Mouse (Mus musculus) kidney, postnatal 36 days (tissue): ENCODE results near the gene Mxra7.

Experiments used
- DNase-seq, 2 experiments: peaks; one replicate each; pipeline ENCODE4 v3.0.0; 2021 to 2022; ENCODE audit warnings: mixed read lengths in 2 of 2

Gene Mxra7

GRCm38 (mm10) chr11:116816769-116817168 is 11.1 kb downstream of the Mxra7 start:
- DNase-seq: no peak

- DNase-seq: no peak
Measured at GRCm38 (mm10) chr11:116814884-116815415, 12.9 kb downstream of the Mxra7 start.

GRCm38 (mm10) chr11:116814076-116814883 is 13.6 kb downstream of the Mxra7 start:
- peak; percentile 68 to 69 for DNase-seq

GRCm38 (mm10) chr11:116813610-116814009 is 14.2 kb downstream of the Mxra7 start:
- DNase-seq: no peak

GRCm38 (mm10) chr11:116812793-116813529 is 14.9 kb downstream of the Mxra7 start:
- DNase-seq: peak in 1 of 2 experiments; percentile 42

- peak; percentile 50 to 68 for DNase-seq
Measured at GRCm38 (mm10) chr11:116810983-116811901, 16.6 kb downstream of the Mxra7 start.

- no peak for DNase-seq
Measured at GRCm38 (mm10) chr11:116810528-116810927, 17.3 kb downstream of the Mxra7 start.

- no peak for DNase-seq
Measured at GRCm38 (mm10) chr11:116809520-116809919, 18.3 kb downstream of the Mxra7 start.

- no peak for DNase-seq
Measured at GRCm38 (mm10) chr11:116808811-116809395, 18.9 kb downstream of the Mxra7 start.

- DNase-seq: peak; percentile 88 to 92
Measured at GRCm38 (mm10) chr11:116807938-116808606, 19.8 kb downstream of the Mxra7 start.

GRCm38 (mm10) chr11:116807526-116807925 is 20.3 kb downstream of the Mxra7 start:
- DNase-seq: no peak

GRCm38 (mm10) chr11:116807116-116807515 is 20.7 kb downstream of the Mxra7 start:
- no peak for DNase-seq

- DNase-seq: no peak
Measured at GRCm38 (mm10) chr11:116806136-116807071, 21.4 kb downstream of the Mxra7 start.

- no peak for DNase-seq
Measured at GRCm38 (mm10) chr11:116802709-116803108, 25.1 kb downstream of the Mxra7 start.

GRCm38 (mm10) chr11:116801106-116801505 is 26.7 kb downstream of the Mxra7 start:
- no peak for DNase-seq

- no peak for DNase-seq
Measured at GRCm38 (mm10) chr11:116799364-116799763, 28.5 kb downstream of the Mxra7 start.

- DNase-seq: no peak
Measured at GRCm38 (mm10) chr11:116784221-116784620, 43.6 kb downstream of the Mxra7 start.

- no peak for DNase-seq
Measured at GRCm38 (mm10) chr11:116782737-116783145, 45.1 kb downstream of the Mxra7 start.

- DNase-seq: no peak
Measured at GRCm38 (mm10) chr11:116775407-116775806, 52.4 kb downstream of the Mxra7 start, which contains the start of gene St6galnac1. Gene St6galnac1, minus strand, starts transcription at chr11:116775507.

GRCm38 (mm10) chr11:116773205-116773604 is 54.6 kb downstream of the Mxra7 start:
- DNase-seq: no peak
